Mouse (Mus musculus): ENCODE measurements at regions not wholly inside any gene's neighbourhood (a gene's known extent, or its start where the extent isn't known, plus 50 kb on each side); places are given as distances from the start of the nearest gene placed in this dataset.

- no peak for DNase-seq
Observed at GRCm38 (mm10) chr2:70914372-70914771, 88.8 kb upstream of the Tlk1 start.

GRCm38 (mm10) chr2:70909401-70909800, 83.9 kb upstream of the Tlk1 start:
- no peak for DNase-seq

- DNase-seq = no peak
Observed at GRCm38 (mm10) chr2:70908579-70908978, 83.1 kb upstream of the Tlk1 start.

GRCm38 (mm10) chr2:70906216-70906615, 80.7 kb upstream of the Tlk1 start:
- DNase-seq = no peak

GRCm38 (mm10) chr2:70904429-70904828, 78.9 kb upstream of the Tlk1 start:
- DNase-seq = no peak

- no peak for DNase-seq
Observed at GRCm38 (mm10) chr2:70902196-70902595, 76.7 kb upstream of the Tlk1 start.

GRCm38 (mm10) chr2:70901479-70901878, 76.0 kb upstream of the Tlk1 start:
- DNase-seq = peak; percentile 27 to 44

GRCm38 (mm10) chr2:70899056-70899455, 73.5 kb upstream of the Tlk1 start:
- DNase-seq = no peak

GRCm38 (mm10) chr2:70898396-70898795, 72.9 kb upstream of the Tlk1 start:
- DNase-seq = no peak

GRCm38 (mm10) chr2:70897373-70897772, 71.8 kb upstream of the Tlk1 start:
- DNase-seq = no peak

GRCm38 (mm10) chr2:70889522-70890100, 64.1 kb upstream of the Tlk1 start:
- peak; percentile 27 to 30 for DNase-seq

GRCm38 (mm10) chr2:70888840-70889469, 63.4 kb upstream of the Tlk1 start:
- DNase-seq = no peak

GRCm38 (mm10) chr2:70886831-70887230, 61.3 kb upstream of the Tlk1 start:
- DNase-seq = no peak

- DNase-seq = peak in 1 of 2 experiments; percentile 27
Observed at GRCm38 (mm10) chr2:70885674-70886073, 60.1 kb upstream of the Tlk1 start.

- no peak for DNase-seq
Observed at GRCm38 (mm10) chr2:70877333-70878080, 52.0 kb upstream of the Tlk1 start.

- DNase-seq = no peak
Observed at GRCm38 (mm10) chr2:70876251-70876650, 50.7 kb upstream of the Tlk1 start.
